In the genomic region with DNA sequence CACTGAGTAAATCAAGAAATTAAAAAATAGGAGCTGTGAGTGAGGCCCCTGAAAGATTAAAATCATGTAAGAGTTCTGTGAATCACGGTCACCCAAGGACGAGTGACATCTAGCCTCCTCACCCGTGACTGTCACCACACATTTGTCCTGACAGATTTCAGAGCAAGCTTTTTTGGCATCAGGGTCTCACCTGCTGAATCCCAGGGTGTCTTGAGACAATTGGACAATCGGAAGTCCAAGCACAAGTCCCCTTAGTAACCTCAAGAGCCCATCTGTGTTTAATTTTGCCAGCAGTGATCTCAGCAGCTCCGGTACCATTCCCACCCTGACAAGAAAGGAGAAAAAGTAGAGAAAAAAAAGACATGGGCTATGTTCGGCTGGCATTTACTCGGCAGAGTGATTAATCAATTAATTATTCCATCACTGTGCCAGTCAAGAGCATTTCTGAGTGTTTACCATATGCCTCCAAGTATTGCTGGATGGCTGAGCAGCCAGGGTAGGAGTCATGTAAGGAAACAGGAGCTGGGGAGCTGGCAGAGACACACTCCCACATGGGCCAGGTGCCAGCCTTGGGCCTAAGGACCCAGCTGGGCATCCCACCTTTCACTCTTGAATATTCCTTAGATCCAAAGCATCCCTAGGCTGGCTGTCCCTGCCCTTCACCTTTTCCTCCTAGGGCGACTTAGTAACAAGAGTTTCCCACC, we compare ENCODE assay signal across 24 mouse cellular contexts. TPM values are rescaled to one million over a fixed set of nuclear protein-coding genes. Genes with fewer than 3 reads are reported as not detected.
DNase-seq lines count a peak whose midpoint lies in the region; ATAC-seq lines count a peak whose summit lies in the region.
"Had no signal": no experiment of that assay in that cellular context is flagged by ENCODE, and none has a peak within 500 bp of the region (broad histone marks: within the 10 kb centered on the region; RNA-seq: fewer than 3 reads in every experiment).

No protein-coding gene starts in this region.

- H3K4me3 ChIP-seq in forebrain, embryonic 14.5 days (ENCODE audit: low read depth, low read length) = no peak overlapping the region
- H3K4me3 ChIP-seq in forebrain, embryonic 11.5 days (ENCODE audit: low read depth, low read length) = no peak overlapping the region
- no peak overlapping the region for H3K4me3 ChIP-seq in midbrain, embryonic 11.5 days (ENCODE audit: low read depth, low read length)
- H3K4me3 ChIP-seq in midbrain, embryonic 14.5 days (replicated peaks; ENCODE audit: low read depth, low read length) = no peak overlapping the region
- H3K4me3 ChIP-seq in forebrain, embryonic 16.5 days (replicated peaks; ENCODE audit: low read length) = no peak overlapping the region
- H3K4me3 ChIP-seq: heart, adult 2 months; heart, embryonic 13.5 days; hindbrain, embryonic 13.5 days; intestine, embryonic 15.5 days; layer of hippocampus, adult 2 months; liver, embryonic 13.5 days; megakaryocyte, embryonic 14.5 days; stomach, embryonic 15.5 days had no signal

- no peaks in the 10 kb centered on the region for H3K27me3 ChIP-seq in forebrain, embryonic 14.5 days (replicated peaks; ENCODE audit: control insufficient read depth, insufficient read depth, low read length)
- H3K27me3 ChIP-seq in forebrain, embryonic 11.5 days (ENCODE audit: control insufficient read depth, insufficient read depth, low read length) = no peaks in the 10 kb centered on the region
- H3K27me3 ChIP-seq in midbrain, embryonic 11.5 days (ENCODE audit: control insufficient read depth, insufficient read depth, low read length) = no peaks in the 10 kb centered on the region
- H3K27me3 ChIP-seq in midbrain, embryonic 14.5 days (ENCODE audit: control insufficient read depth, insufficient read depth, low read length) = no peaks in the 10 kb centered on the region
- H3K27me3 ChIP-seq in forebrain, embryonic 16.5 days (replicated peaks; ENCODE audit: control insufficient read depth, insufficient read depth, low read length) = no peaks in the 10 kb centered on the region
- H3K27me3 ChIP-seq: heart, embryonic 13.5 days; hindbrain, embryonic 13.5 days; intestine, embryonic 15.5 days; liver, embryonic 13.5 days; stomach, embryonic 15.5 days had no signal

- H3K9me3 ChIP-seq in forebrain, embryonic 14.5 days (replicated peaks; ENCODE audit: control insufficient read depth, low read length) = no peaks in the 10 kb centered on the region
- H3K9me3 ChIP-seq in forebrain, embryonic 11.5 days (ENCODE audit: control insufficient read depth, low read length) = no peaks in the 10 kb centered on the region
- no peaks in the 10 kb centered on the region for H3K9me3 ChIP-seq in midbrain, embryonic 11.5 days (ENCODE audit: control insufficient read depth, low read length)
- no peaks in the 10 kb centered on the region for H3K9me3 ChIP-seq in midbrain, embryonic 14.5 days (ENCODE audit: control insufficient read depth, low read length)
- no peaks in the 10 kb centered on the region for H3K9me3 ChIP-seq in forebrain, embryonic 16.5 days (ENCODE audit: control insufficient read depth, low read length)
- H3K9me3 ChIP-seq: heart, embryonic 13.5 days; hindbrain, embryonic 13.5 days; intestine, embryonic 15.5 days; liver, embryonic 13.5 days; megakaryocyte, embryonic 14.5 days; stomach, embryonic 15.5 days had no signal

- H3K36me3 ChIP-seq in forebrain, embryonic 14.5 days (ENCODE audit: control insufficient read depth, insufficient read depth, low read length) = no peaks in the 10 kb centered on the region
- no peaks in the 10 kb centered on the region for H3K36me3 ChIP-seq in forebrain, embryonic 11.5 days (ENCODE audit: control insufficient read depth, insufficient read depth, low read length)
- H3K36me3 ChIP-seq in midbrain, embryonic 11.5 days (ENCODE audit: control insufficient read depth, insufficient read depth, low read length) = no peaks in the 10 kb centered on the region
- H3K36me3 ChIP-seq in midbrain, embryonic 14.5 days (ENCODE audit: control insufficient read depth, insufficient read depth, low read length) = no peaks in the 10 kb centered on the region
- no peaks in the 10 kb centered on the region for H3K36me3 ChIP-seq in forebrain, embryonic 16.5 days (ENCODE audit: control insufficient read depth, insufficient read depth)
- H3K36me3 ChIP-seq: heart, embryonic 13.5 days; hindbrain, embryonic 13.5 days; intestine, embryonic 15.5 days; liver, embryonic 13.5 days; stomach, embryonic 15.5 days had no signal

- no peak overlapping the region for H3K4me2 ChIP-seq in forebrain, embryonic 14.5 days (ENCODE audit: low read length)
- H3K4me2 ChIP-seq in forebrain, embryonic 11.5 days (ENCODE audit: low read depth, low read length, severe bottlenecking) = no peak overlapping the region
- no peak overlapping the region for H3K4me2 ChIP-seq in midbrain, embryonic 11.5 days
- H3K4me2 ChIP-seq in midbrain, embryonic 14.5 days (ENCODE audit: low read length) = no peak overlapping the region
- no peak overlapping the region for H3K4me2 ChIP-seq in forebrain, embryonic 16.5 days (ENCODE audit: low read length)
- H3K4me2 ChIP-seq: heart, embryonic 13.5 days; hindbrain, embryonic 13.5 days; intestine, embryonic 15.5 days; liver, embryonic 13.5 days; stomach, embryonic 15.5 days had no signal

- 59% methylated on average over 8 of the region's 8 CpGs for WGBS in forebrain, embryonic 14.5 days
- WGBS in forebrain, embryonic 11.5 days = 83% methylated on average over 8 of the region's 8 CpGs
- WGBS in midbrain, embryonic 11.5 days = 85% methylated on average over 8 of the region's 8 CpGs
- 87% methylated on average over 8 of the region's 8 CpGs for WGBS in midbrain, embryonic 14.5 days
- WGBS in forebrain, embryonic 16.5 days = 49% methylated on average over 8 of the region's 8 CpGs

- H3K27ac ChIP-seq in forebrain, embryonic 14.5 days (ENCODE audit: low read depth, low read length) = 0 out of 2 replicates have a peak overlapping the region, but pooled peaks have one; percentile 5
- no peak overlapping the region for H3K27ac ChIP-seq in forebrain, embryonic 11.5 days (ENCODE audit: low read depth, low read length)
- H3K27ac ChIP-seq in midbrain, embryonic 11.5 days (ENCODE audit: low read depth, low read length) = no peak overlapping the region
- H3K27ac ChIP-seq in midbrain, embryonic 14.5 days (replicated peaks; ENCODE audit: low read depth, low read length) = no peak overlapping the region
- H3K27ac ChIP-seq in forebrain, embryonic 16.5 days (ENCODE audit: low read length) = no peak overlapping the region
- H3K27ac ChIP-seq: heart, adult 2 months; heart, embryonic 13.5 days; hindbrain, embryonic 13.5 days; intestine, embryonic 15.5 days; layer of hippocampus, adult 2 months; liver, embryonic 13.5 days; stomach, embryonic 15.5 days had no signal

- no peak overlapping the region for H3K9ac ChIP-seq in forebrain, embryonic 14.5 days (ENCODE audit: low read length)
- H3K9ac ChIP-seq in forebrain, embryonic 11.5 days (ENCODE audit: low read length) = no peak overlapping the region
- no peak overlapping the region for H3K9ac ChIP-seq in midbrain, embryonic 11.5 days (ENCODE audit: low read length)
- H3K9ac ChIP-seq in midbrain, embryonic 14.5 days (replicated peaks; ENCODE audit: low read length) = no peak overlapping the region
- no peak overlapping the region for H3K9ac ChIP-seq in forebrain, embryonic 16.5 days (replicated peaks; ENCODE audit: low read depth, low read length)
- H3K9ac ChIP-seq: heart, embryonic 13.5 days; hindbrain, embryonic 13.5 days; intestine, embryonic 15.5 days; liver, embryonic 13.5 days; stomach, embryonic 15.5 days had no signal

- ATAC-seq in forebrain, embryonic 14.5 days = peak; percentile 81
- no peak for ATAC-seq in forebrain, embryonic 11.5 days (replicated peaks; ENCODE audit: low FRiP score)
- no peak for ATAC-seq in midbrain, embryonic 11.5 days (ENCODE audit: low FRiP score)
- ATAC-seq in midbrain, embryonic 14.5 days (ENCODE audit: low FRiP score, low TSS enrichment) = no peak
- peak; percentile 87 for ATAC-seq in forebrain, embryonic 16.5 days
- ATAC-seq: intestine, embryonic 15.5 days; midbrain, embryonic 16.5 days had no signal

- DNase-seq in forebrain, embryonic 14.5 days (ENCODE audit: low spot score) = peak; percentile 77
- DNase-seq in forebrain, embryonic 11.5 days (ENCODE audit: low spot score) = no peak
- peak; percentile 69 for DNase-seq in midbrain, embryonic 11.5 days (ENCODE audit: low spot score, missing footprints)
- no peak for DNase-seq in midbrain, embryonic 14.5 days
- peak; percentile 28 for DNase-seq in cerebellum, adult 9-11 months
- no peak for DNase-seq in layer of hippocampus, adult 8-10 months (ENCODE audit: low spot score in 2 of 2)
- DNase-seq in embryo, embryonic 11 days = no peak
- DNase-seq: adrenal gland, postnatal 14 days; gastrocnemius, postnatal 14 days; heart, adult 2 months; heart, postnatal 14 days; kidney, adult 8-10 months; kidney, postnatal 14 days; liver, embryonic 13.5 days; lung, adult 2 months; thymus, postnatal 25 days had no signal

- peaks cover 7% of the 10 kb centered on the region; the same call in 1 of the 2 replicates for H3K4me1 ChIP-seq in forebrain, embryonic 14.5 days (ENCODE audit: control insufficient read depth, insufficient read depth, low read length)
- no peaks in the 10 kb centered on the region for H3K4me1 ChIP-seq in forebrain, embryonic 11.5 days (replicated peaks; ENCODE audit: control insufficient read depth, insufficient read depth, low read length)
- H3K4me1 ChIP-seq in midbrain, embryonic 11.5 days (ENCODE audit: control insufficient read depth, insufficient read depth, low read length) = no peaks in the 10 kb centered on the region
- H3K4me1 ChIP-seq in midbrain, embryonic 14.5 days (ENCODE audit: control insufficient read depth, insufficient read depth, low read length) = no peaks in the 10 kb centered on the region
- peaks cover 9% of the 10 kb centered on the region for H3K4me1 ChIP-seq in forebrain, embryonic 16.5 days (replicated peaks; ENCODE audit: control insufficient read depth, insufficient read depth, low read length)
- H3K4me1 ChIP-seq: heart, embryonic 13.5 days; hindbrain, embryonic 13.5 days; intestine, embryonic 15.5 days; liver, embryonic 13.5 days; stomach, embryonic 15.5 days had no signal

RNA-seq across cellular contexts. Expression of a gene that starts 59.8 kb away (rescaled TPM):
- polyA plus RNA-seq in forebrain, embryonic 14.5 days (2014; fragmentation: Nextera tagmentation; extraction: Ambion mirVana) = 4.2 and 4.5 TPM in 2 replicates
- 14.9 and 19.8 TPM in 2 replicates for polyA plus RNA-seq in forebrain, embryonic 11.5 days (2014; fragmentation: Nextera tagmentation; extraction: Ambion mirVana)
- polyA plus RNA-seq in midbrain, embryonic 11.5 days (2014; fragmentation: Nextera tagmentation; extraction: Ambion mirVana) = 9.7 and 10.2 TPM in 2 replicates
- 4.4 TPM in 2 replicates for polyA plus RNA-seq in midbrain, embryonic 14.5 days (2014; fragmentation: Nextera tagmentation; extraction: Ambion mirVana)
- polyA plus RNA-seq in forebrain, embryonic 16.5 days (2015; fragmentation: Nextera tagmentation; extraction: Ambion mirVana) = 5.4 and 5.6 TPM in 2 replicates
- total RNA-seq in layer of hippocampus, adult 8-10 months (2022) = 1 to 10 TPM; 5.9 to 9.2 (median 7.8) TPM

Comparison
In these comparisons a context has a peak if more than half of its experiments do, and no peak if none do; other contexts are left out.
1. ATAC-seq: peak in forebrain, embryonic 14.5 days (single experiment) and forebrain, embryonic 16.5 days (single experiment); none in forebrain, embryonic 11.5 days (single experiment), midbrain, embryonic 11.5 days (single experiment) and midbrain, embryonic 14.5 days (single experiment).
2. DNase-seq: peak in forebrain, embryonic 14.5 days (single experiment), midbrain, embryonic 11.5 days (single experiment) and cerebellum, adult 9-11 months (single experiment); none in forebrain, embryonic 11.5 days (single experiment), midbrain, embryonic 14.5 days (single experiment), layer of hippocampus, adult 8-10 months (0 of 2) and embryo, embryonic 11 days (single experiment).